Mouse (Mus musculus) right cerebral cortex, adult 18-20 months (tissue): ENCODE results near the gene Cdk6.

Experiments used
- DNase-seq: peaks from one replicate; pipeline ENCODE4 v3.0.0; 2022; ENCODE audit warnings: mixed read lengths

Cdk6 gene

DNA sequence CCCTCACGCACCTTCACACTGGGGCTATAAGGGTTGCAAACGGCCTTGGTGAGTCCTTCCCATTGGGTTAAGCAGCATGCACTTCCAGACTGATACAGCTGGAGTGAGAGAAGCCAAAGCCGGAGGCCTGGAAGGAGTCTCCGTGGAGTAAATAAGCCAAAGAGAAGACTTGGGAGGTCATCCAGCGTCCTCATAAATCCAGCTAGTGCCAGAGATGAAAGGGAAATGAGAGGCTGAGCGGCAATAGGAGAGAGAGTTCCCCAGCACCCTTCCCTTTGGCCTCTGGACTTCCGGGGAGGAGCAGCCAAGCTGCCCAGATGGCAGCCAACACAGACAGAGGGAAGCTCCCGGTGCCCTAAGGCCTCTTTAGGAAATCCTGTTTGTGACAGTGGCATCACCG, 149.8 kb downstream of the Cdk6 start:
- DNase-seq: no peak

- no peak for DNase-seq
Observed at GRCm38 (mm10) chr5:3491883-3492282, 150.6 kb downstream of the Cdk6 start.

- no peak for DNase-seq
Observed at GRCm38 (mm10) chr5:3492776-3493636, 151.7 kb downstream of the Cdk6 start.

- no peak for DNase-seq
Observed at GRCm38 (mm10) chr5:3493968-3494367, 152.7 kb downstream of the Cdk6 start.

GRCm38 (mm10) chr5:3494452-3495187, 153.3 kb downstream of the Cdk6 start:
- DNase-seq: no peak

DNA sequence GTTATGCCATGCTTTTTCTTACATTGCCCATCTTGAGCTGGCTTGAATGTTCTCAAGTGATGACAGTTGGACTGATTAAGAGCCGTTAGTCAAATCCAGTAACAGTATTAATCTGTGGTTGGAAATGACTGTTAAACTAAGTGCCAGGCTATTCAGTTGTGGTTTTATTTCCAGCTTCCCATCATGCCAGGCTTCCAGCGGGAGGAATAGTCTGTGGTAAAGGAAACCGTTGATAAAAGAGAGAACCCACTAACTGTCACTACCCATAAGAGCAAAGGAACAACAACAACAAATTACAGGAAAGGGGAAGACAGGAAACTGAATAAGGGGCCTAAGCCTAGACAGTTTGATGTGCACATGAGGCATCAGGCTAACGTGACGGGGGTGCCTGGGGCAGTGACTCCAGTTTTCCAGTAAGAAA, 156.2 kb downstream of the Cdk6 start:
- DNase-seq: no peak

GRCm38 (mm10) chr5:3500298-3500697, 159.0 kb downstream of the Cdk6 start:
- DNase-seq: no peak

DNA sequence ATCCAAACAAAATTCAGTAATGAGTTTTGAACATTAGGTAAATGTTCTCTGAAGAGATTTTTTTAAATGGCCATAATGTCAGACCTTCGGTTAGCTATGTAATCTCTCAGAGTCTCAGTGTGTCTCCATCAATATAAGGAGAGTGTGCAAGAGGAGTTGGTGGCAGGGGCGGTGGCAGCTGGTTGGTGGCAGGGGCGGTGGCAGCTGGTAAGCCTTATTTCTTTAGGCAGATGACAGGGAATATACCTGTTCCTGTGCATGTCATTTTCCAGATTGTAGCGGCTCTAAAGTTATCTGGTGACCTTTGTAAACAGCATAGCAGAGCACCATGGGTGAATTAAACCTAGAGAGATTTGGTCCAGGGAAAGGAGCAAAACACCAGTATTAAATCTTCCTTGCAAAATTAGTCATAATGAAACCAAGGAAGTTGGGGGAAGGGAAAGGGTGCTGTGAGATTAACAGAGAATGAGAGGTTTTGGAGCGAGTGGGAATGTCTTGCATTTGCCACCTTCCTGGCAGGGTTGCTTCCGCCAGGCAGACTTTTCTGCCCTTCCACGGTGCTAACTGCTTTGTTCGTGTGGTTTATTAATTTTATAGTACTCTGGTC, 159.8 kb downstream of the Cdk6 start:
- no peak for DNase-seq

DNA sequence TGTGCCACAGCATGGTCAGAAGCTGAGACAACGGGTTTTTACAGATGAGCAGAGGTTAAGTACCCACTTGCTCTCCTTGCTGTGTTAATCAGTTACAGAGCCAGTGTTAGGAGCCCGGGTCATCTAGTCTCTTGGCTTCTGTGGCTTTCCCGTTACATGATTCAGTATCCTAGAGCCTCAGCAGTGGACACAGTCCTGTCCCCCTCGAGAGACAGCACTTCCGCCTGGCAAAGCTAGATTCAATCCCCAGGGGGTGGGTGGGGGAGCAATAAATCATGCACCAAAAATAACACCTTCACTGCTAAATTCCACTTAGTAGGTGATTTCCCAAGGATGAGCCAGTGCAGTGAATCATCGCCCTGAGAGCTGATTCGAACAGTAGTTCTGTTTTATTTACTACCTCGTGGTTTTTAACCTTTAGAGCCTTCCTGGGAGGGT, 160.3 kb downstream of the Cdk6 start:
- DNase-seq: no peak

DNA sequence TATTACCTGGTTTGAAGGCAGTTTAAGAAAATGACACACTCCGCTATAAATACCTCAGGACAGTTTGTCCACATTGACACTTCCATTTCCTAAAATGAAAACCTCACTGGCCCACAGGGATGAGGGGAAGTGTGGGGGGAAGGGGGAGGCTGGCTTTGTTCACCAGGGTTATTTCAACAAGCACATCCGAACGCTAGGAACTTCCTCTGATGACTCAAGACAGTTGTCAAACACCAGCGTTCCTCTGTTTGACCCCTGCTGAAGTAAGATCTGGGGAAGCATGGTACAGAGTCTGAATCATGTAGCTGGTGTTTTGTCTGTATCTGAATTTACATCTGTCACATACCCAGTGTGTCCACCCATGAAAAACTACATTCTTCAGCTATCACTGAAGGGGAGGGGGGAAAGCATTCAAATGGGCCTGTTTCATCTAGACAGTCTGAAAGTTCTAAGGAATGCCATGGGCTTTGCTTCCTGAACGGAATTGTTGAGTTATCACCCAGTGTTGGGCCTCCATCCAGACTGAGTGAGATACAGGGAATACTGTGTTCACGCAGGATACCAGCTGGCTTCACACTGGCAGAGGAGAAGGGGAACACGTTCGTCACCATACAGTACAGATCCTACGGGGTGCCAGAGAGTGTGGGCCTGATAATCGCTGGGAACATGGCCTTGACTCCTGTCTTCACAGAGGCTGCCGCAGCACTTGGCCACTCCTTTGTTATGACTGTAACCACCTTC, 161.5 kb downstream of the Cdk6 start:
- DNase-seq: no peak

- no peak for DNase-seq
Observed at GRCm38 (mm10) chr5:3503373-3503772, 162.1 kb downstream of the Cdk6 start.

DNA sequence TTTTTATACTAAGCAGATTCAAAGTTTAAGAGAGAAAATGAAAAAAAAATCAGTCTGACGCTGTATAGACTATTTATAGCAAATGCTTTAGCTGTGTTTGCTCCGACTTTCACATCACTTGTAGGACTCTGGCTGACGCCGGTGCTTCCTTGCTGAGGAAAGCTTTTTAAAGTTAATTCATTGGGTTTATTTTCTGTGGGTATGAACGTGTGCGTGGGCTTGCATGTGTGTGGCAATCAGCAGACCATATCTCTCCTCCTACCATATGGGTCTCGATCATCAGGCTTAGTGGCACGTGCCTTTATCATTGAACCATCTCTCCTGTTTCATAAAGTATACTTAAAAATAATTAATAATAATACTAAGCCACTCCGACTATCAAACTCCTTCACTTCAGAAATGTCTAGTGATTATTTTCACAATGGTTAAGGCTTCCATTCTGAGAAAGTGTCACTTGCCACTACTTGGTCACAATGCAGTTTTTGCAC, 162.6 kb downstream of the Cdk6 start:
- DNase-seq: no peak

- DNase-seq: no peak
Observed at GRCm38 (mm10) chr5:3504453-3504852, 163.2 kb downstream of the Cdk6 start.

DNA sequence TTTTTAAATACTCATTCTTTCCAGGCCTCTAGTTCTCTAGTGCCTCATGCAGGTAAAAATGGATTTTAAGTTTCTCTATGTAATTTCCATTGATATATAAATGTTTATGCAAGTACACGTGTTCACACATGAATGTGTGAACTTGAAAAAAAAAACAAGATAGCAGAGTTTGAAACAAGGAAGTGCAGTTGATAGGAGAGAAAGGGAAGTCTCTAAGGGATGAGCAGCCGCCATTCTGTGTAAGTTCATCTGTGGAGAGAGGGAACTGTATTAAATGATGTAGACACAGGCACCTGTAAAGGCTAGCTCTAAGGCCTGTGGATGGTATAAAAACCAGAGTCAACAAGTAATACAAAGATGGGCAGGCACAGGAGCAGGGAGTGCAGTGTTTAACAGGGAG, 164.3 kb downstream of the Cdk6 start:
- no peak for DNase-seq

GRCm38 (mm10) chr5:3508480-3509381, 167.4 kb downstream of the Cdk6 start:
- DNase-seq: no peak

- DNase-seq: no peak
Observed at GRCm38 (mm10) chr5:3509503-3509902, 168.2 kb downstream of the Cdk6 start.

DNA sequence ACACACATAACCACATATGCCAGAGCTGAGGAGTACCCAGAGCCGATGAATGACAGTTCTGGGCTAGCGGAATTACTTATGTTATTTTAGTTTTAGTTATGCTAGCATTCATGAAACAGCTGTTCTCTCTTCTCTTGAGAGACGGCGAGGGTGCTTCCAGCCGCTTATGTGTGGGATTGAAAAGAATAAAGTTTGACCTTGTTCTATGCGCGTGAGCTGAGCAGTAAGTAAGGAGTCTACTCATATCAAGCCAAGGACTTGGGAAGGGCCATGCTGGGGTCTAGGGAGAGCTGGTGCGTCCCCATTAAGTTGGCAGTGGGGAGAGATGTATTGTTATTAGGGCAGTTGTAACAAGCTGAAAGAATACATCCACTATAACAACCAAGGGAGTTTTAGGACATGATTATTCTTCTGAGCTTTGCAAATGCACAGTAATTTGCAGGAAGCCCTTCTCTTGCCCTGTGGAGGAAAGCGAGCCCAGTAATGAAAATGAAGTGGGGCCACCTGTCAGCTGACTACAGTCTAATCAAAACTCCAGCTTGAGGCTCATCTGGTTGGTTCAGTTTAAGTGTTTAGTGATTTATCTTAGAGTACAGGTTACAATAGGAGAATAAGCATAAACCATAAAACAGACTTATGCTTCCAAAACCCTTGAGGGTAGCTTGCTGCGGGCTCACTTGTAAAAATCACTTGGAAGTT, 170.0 kb downstream of the Cdk6 start:
- no peak for DNase-seq

DNA sequence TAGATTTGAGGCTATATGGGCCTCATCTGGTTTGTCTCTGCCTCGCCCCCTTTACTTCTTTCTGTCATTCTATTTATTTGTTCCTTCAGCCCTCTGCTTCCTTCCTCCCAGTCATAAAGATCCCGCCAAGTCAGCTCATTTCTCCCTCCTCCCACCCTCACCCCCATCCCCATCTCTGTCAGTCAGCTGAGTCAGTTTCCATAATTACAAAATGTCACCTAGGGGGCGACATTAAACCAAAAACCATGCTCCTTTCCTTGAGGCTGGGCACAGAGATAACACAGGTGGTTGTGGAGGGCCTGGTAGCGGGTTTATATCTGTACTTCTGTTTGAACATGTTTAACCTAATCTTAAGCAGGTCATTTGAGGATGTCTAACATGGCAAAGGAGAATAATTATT, 171.3 kb downstream of the Cdk6 start:
- DNase-seq: no peak

DNA sequence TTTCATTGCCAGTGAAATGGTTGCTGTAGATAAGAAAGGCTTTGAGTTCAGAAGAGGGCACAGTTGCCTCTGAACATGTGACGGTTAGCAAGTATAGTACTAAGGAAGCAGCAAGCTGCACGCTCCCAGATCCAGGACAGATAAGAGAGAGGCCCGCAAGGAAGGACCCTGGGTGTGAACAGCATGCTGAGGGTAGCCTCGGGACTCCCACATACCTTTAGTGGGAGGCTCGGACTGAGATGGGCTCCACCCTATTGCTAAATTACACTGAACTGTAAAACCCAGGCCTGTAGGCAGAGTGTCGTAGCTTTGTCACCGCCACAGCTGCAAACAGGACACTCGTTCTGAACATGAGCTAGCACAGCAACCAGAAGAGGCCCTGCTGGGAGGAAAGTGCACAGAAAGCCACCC, 173.6 kb downstream of the Cdk6 start:
- DNase-seq: no peak

- DNase-seq: no peak
Observed at GRCm38 (mm10) chr5:3515477-3515876, 174.2 kb downstream of the Cdk6 start.

GRCm38 (mm10) chr5:3516481-3517075, 175.3 kb downstream of the Cdk6 start:
- peak; percentile 34 for DNase-seq
